Mouse (Mus musculus) ES-Bruce4 (cell line): ENCODE results near the gene Cpeb4.

Experiments
- CTCF ChIP-seq: IDR thresholded peaks from one replicate; pipeline ENCODE4 v1.8.1; 2011; ENCODE audit warnings: low read depth, low read length
- EP300 ChIP-seq: IDR thresholded peaks from 2 replicates; pipeline ENCODE4 v1.6.1; 2011; ENCODE audit warnings: low read depth, low read length; ENCODE audit not compliant: insufficient read depth
- POLR2A ChIP-seq: IDR thresholded peaks from one replicate; pipeline ENCODE4 v1.8.1; 2011; ENCODE audit warnings: low read length; ENCODE audit not compliant: insufficient read depth

- TF ChIP-seq EP300 (no peak), CTCF (no peak), POLR2A (no peak)
Measured at GRCm38 (mm10) chr11:31975678-31976077, 103.7 kb downstream of the Cpeb4 start.
